Mouse (Mus musculus): Measurements from ENCODE around the gene Strc.
A peak's percentile ranks its signal among the peaks of the same experiment; 100 is the strongest.
"Not testable (repeated sequence)": the region's sequence is repeated elsewhere in the genome, so short reads cannot be mapped to it uniquely, and the experiment has no call there.

The Strc gene

DNA sequence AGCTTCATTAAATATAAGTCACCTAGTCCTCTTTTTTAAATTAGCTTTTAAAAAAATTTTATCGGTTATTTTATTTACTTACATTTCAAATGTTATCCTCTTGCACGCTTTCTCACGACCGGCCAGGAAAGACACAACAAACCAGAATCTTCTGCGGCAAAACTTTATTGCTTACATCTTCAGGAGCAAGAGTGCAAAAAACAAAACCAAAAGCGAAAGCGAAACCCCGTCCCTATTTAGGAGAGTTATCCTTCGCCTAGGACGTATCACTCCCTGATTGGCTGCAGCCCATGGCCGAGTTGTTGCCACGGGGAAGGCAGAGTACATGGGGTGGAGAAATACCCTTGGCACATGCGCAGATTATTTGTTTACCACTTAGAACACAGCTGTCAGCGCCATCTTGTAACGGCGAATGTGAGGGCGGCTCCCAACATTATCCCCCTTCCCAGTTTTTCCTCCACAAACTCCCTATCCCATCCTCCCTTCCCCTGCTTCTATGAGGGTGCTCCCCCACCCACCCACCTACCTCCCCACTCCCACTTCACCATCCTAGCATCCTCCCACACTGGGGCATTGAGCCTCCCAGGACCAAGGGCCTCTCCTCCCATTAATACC, at the start of gene Strc:
Strc (minus strand) TSS at position 208 of the 615 bp plus-strand sequence.
- not testable (repeated sequence) for DNase-seq

- no peak for DNase-seq
Measured at GRCm38 (mm10) chr2:121434854-121435253, 47.9 kb upstream of the Strc start.

- no peak for DNase-seq
Measured at GRCm38 (mm10) chr2:121425890-121426289, 38.9 kb upstream of the Strc start.

- no peak for DNase-seq
Measured at GRCm38 (mm10) chr2:121423166-121423565, 36.2 kb upstream of the Strc start.

- DNase-seq = no peak
Measured at GRCm38 (mm10) chr2:121418476-121418875, 31.5 kb upstream of the Strc start.

GRCm38 (mm10) chr2:121416356-121416755, 29.4 kb upstream of the Strc start:
- no peak for DNase-seq

GRCm38 (mm10) chr2:121415591-121415990, 28.6 kb upstream of the Strc start:
- no peak for DNase-seq

- DNase-seq = no peak
Measured at GRCm38 (mm10) chr2:121415103-121415502, 28.1 kb upstream of the Strc start.

DNA sequence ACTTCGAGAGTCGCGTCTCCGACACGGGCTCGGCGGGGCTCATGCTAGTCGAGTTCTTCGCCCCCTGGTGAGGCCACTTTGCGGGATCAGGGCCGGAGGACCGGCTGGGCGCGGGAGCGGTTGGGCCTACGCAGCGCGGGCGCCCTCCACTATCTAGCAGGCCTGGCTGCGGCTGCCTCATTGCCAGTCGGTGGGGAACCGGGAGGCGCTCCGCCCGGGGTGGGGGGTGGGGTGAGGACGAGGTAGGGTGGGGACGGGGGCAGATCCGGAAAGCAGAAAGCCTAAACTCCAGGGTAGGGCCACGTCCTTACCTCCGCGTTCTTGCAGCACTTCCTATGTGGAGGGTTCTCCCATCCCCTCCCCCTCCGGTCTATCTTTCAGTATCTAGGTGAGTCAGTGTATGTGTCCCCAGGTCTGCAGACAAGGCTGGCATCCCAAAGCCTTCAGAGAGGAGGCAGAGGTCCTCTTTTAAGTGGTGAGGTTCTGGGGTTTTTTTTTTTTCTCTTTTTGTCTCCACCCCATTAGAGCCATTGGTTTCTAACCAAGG, 27.2 kb upstream of the Strc start:
- DNase-seq = peak; percentile 37

- DNase-seq = peak; percentile 97
Measured at GRCm38 (mm10) chr2:121413387-121414042, 26.5 kb upstream of the Strc start, which contains the start of the genes Pdia3 and Catsper2. Pdia3 (plus strand) TSS chr2:121413775. Catsper2 (minus strand) TSS chr2:121413792.

- peak; percentile 12 for DNase-seq
Measured at GRCm38 (mm10) chr2:121412843-121413386, 25.9 kb upstream of the Strc start.

DNA sequence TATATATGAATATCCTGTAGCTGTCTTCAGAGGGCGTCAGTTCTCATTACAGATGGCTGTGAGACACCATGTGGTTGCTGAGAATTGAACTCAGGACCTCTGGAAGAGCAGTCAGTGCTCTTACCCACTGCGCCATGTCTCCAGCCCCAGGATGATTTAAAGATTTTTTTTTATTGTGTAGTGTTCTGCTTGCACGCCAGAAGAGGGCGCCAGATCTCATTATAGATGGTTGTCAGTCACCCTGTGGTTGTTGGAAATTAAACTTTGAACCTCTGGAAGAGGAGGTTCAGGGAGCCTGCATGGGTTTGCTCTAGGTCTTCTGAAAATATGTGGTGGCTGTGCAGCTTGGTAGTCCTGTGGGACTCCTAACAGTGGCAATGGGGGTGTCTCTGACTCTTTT, 21.2 kb upstream of the Strc start:
- no peak for DNase-seq

GRCm38 (mm10) chr2:121403296-121403695, 16.3 kb upstream of the Strc start:
- DNase-seq = no peak

DNA sequence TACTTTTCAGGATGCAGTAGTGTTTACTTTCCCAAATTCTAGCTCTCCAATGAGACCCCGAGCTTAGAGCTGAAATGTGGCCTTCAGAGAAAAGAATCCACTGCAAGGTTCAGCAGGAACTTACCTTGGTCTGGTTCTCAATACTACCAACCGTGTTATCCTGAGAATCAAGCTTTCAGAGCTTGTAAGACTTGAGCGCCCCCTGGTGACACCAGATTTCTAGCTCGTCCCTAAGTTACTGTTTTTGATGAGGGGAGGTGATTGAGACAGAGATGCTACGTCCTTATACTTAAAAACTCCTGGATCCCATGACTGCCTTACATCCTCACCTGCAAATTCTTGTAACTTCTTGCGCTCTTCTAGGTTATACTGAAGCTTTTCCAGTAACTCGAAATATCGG, 9.7 kb upstream of the Strc start:
- DNase-seq = peak; percentile 65

DNA sequence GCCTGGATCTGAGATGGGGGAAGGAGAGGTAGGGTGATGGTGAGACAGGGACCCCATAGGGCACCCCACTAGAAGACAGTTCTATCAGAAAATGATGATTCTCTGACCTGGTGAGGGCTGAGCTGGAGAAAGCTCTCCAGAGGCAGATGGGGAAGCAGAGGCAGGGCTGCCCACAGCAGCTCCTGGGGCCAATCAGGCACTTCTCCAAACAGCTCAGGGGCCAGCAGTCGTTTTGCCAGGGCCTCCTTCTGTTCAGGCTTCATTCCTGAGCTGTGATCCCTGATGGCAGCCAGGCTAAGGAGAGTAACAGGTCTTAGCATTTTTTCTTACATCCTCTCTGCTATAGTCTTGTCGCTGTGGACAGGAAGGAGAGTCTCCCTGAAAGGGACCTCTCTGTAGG, 12.2 kb downstream of the Strc start:
- no peak for DNase-seq

GRCm38 (mm10) chr2:121372266-121372665, 14.7 kb downstream of the Strc start:
- DNase-seq = no peak

DNA sequence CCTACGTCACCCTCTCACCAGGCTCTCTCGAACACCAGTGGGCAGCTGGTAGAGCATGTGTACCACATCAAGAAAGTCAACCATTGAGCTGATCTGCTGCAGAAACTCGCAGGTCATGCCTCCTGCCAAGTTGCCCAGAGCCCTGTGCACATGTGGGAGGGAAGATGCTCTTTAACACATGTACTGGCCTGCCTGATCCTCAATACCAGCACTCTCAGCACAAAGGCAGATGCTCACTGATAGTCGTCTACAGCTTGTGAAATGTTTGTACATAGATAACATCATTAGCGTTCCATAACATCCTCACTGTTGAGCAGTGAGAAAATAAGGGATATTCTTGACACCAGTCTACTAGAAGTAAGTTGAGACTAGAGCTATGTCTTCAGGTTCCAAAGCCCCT, 16.0 kb downstream of the Strc start:
- no peak for DNase-seq

GRCm38 (mm10) chr2:121368831-121369230, 18.1 kb downstream of the Strc start:
- peak; percentile 23 for DNase-seq

DNA sequence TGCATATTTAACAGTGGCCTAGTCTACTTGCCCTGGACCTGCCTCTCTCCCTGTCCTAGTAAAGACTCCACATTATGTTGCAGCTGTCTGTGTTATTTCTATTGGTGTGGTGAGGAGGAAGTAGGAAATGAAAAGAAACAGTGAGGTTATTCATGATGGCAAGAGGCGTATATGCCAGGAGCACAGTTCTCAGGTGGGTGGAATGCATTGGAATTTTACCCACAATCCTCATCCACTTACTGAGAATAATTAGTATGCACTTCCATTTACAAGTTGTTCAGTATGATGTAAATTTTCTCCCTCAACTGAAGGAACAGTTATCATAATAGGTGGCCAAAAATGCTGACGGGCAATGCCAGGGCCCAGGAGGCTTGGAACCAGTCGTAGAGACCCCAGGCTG, 23.3 kb downstream of the Strc start:
- no peak for DNase-seq

- DNase-seq = no peak
Measured at GRCm38 (mm10) chr2:121359461-121359860, 27.5 kb downstream of the Strc start.

GRCm38 (mm10) chr2:121358381-121358780, 28.6 kb downstream of the Strc start:
- peak; percentile 87 for DNase-seq

DNA sequence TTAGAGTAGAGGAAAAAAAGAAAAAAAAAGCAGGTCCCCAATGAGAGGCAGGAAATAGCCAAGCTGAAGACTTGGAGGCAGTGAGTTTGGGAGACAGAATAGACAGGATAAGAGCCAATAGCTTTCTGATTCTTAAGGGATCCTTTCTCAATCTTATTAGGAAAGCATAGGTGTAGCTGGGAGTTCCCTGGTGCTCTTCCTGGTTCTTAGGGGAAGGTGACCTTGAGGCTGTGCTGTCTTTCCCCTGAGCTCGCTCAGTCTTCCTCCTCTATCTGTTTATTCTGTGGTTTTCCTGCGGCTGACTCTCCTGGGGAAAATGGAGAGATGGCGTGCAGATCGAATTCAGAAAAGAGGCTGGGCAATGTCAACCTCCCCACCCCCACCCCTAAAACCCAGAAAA, 29.0 kb downstream of the Strc start:
- no peak for DNase-seq

GRCm38 (mm10) chr2:121357494-121357893, 29.5 kb downstream of the Strc start, which contains the start of gene Ckmt1:
Ckmt1 (plus strand) TSS chr2:121357714.
- DNase-seq = no peak

Measured in layer of hippocampus, adult 9-11 months (tissue).